Mouse (Mus musculus) liver, postnatal 0 days (tissue): ENCODE measurements around the gene Olfr1373. TPM values are rescaled to one million over a fixed set of nuclear protein-coding genes. Genes with fewer than 3 reads are reported as not detected.
"Not testable (repeated sequence)": the region's sequence is repeated elsewhere in the genome, so short reads cannot be mapped to it uniquely, and the experiment has no call there.

Experiments
- ATAC-seq: fragments of 200-750 bp; cut with Nextera tagmentation; 2 replicates; pipeline ENCODE4 v1.8.0; 2017; ENCODE audit warnings: mild to moderate bottlenecking, moderate library complexity
- DNase-seq: peaks from one replicate; pipeline ENCODE4 v3.0.0-alpha.2; 2016
- H3K27ac ChIP-seq: fragments of 300-500 bp; sonication (generic); 2 replicates; pipeline ENCODE4 v1.5.1; 2014; ENCODE audit warnings: antibody characterized with exemption, moderate library complexity, mild to moderate bottlenecking, low read depth
- H3K27me3 ChIP-seq: fragments of 300-500 bp; sonication (generic); 2 replicates; pipeline ENCODE4 v1.6.1; 2014; ENCODE audit warnings: low read length, control low read depth, mixed read lengths; ENCODE audit not compliant: insufficient read depth
- H3K36me3 ChIP-seq: fragments of 300-500 bp; sonication (generic); replicated peaks from 2 replicates; pipeline ENCODE4 v1.6.1; 2014; ENCODE audit warnings: mild to moderate bottlenecking, control low read depth, low read length, moderate library complexity, mixed read lengths; ENCODE audit not compliant: insufficient read depth
- H3K4me1 ChIP-seq: fragments of 300-500 bp; sonication (generic); 2 replicates; pipeline ENCODE4 v1.6.1; 2014; ENCODE audit warnings: antibody characterized with exemption, mild to moderate bottlenecking, control low read depth; ENCODE audit not compliant: insufficient read depth
- H3K4me2 ChIP-seq: fragments of 300-500 bp; sonication (generic); 2 replicates; pipeline ENCODE4 v1.6.1; 2014; ENCODE audit warnings: low read depth, mild to moderate bottlenecking, low read length, moderate library complexity, mixed read lengths
- H3K4me3 ChIP-seq: fragments of 300-500 bp; sonication (generic); 2 replicates; pipeline ENCODE4 v1.5.1; 2014; ENCODE audit warnings: low read depth, low read length
- H3K9ac ChIP-seq: fragments of 300-500 bp; sonication (generic); replicated peaks from 2 replicates; pipeline ENCODE4 v1.6.1; 2014; ENCODE audit warnings: mild to moderate bottlenecking, moderate library complexity
- H3K9me3 ChIP-seq: fragments of 300-500 bp; sonication (generic); 2 replicates; pipeline ENCODE4 v1.6.1; 2016; ENCODE audit warnings: mild to moderate bottlenecking, control low read depth, low read length, mixed read lengths
- CTCF ChIP-seq: sonication (generic); IDR thresholded peaks from 2 replicates; pipeline ENCODE4 v1.5.1; 2016; ENCODE audit warnings: antibody characterized with exemption, low read depth
- EP300 ChIP-seq: IDR thresholded peaks from 2 replicates; pipeline ENCODE4 v1.6.1; 2016; ENCODE audit warnings: antibody characterized with exemption, low read depth, mild to moderate bottlenecking
- WGBS: fragments of 180-500 bp; shearing (Covaris S2); extraction: QIAGEN DNeasy Blood & Tissue Kit; methylation state at CpG from one replicate; pipeline ENCODE4 v1.1.7; 2014; ENCODE audit not compliant: insufficient replicate concordance; 5-methylcytosine and 5-hydroxymethylcytosine counted together
- polyA plus RNA-seq: library from polyadenylated mRNA; unstranded; fragments of >200 nt; fragmentation: Nextera tagmentation; extraction: Ambion mirVana; gene quantifications from 2 replicates; pipeline ENCODE4 v1.2.1, GENCODE M21; 2015

Gene Olfr1373
- polyA plus RNA-seq, 1 experiment from 2014 or later = not detected

DNA sequence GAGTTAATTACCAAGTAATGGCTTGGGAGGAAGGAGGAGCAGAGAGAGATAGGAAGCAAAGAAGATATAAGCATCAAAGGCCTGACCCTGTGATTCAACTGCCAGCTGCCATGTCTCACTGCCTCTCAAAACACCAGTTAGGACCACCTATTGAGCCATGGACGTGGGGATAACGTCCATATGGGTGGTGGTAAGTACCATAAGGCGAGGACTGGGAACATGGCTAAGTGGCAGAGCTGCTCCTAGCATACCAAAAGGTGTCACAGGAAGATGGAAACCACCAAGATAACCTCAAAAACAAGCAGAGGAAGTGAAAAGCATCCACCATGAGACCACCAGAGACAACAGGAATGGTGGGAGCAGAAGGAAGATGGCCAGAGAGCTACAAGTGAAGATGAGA is 18.2 kb downstream of the Olfr1373 start:
- Histone ChIP-seq H3K4me3 (no peak overlapping the region), H3K9me3 (no peaks in the 10 kb centered on the region), H3K27me3 (no peaks in the 10 kb centered on the region), H3K27ac (no peak overlapping the region), H3K4me1 (no peaks in the 10 kb centered on the region), H3K4me2 (no peak overlapping the region), H3K9ac (no peak overlapping the region), H3K36me3 (peaks cover 31% of the 10 kb centered on the region)
- 80% methylated on average over 3 of the region's 3 CpGs for WGBS
- DNase-seq = no peak
- ATAC-seq = no peak
- TF ChIP-seq EP300 (no peak), CTCF (no peak)

GRCm38 (mm10) chr11:52124468-52124867 is 20.9 kb downstream of the Olfr1373 start:
- Histone ChIP-seq H3K4me1 (no peaks in the 10 kb centered on the region), H3K9ac (no peak overlapping the region), H3K4me3 (no peak overlapping the region), H3K27me3 (no peaks in the 10 kb centered on the region), H3K27ac (no peak overlapping the region), H3K4me2 (no peak overlapping the region), H3K36me3 (peaks cover 56% of the 10 kb centered on the region), H3K9me3 (no peaks in the 10 kb centered on the region)
- ATAC-seq = no peak
- DNase-seq = no peak
- no peak for TF ChIP-seq EP300
- TF ChIP-seq CTCF = no peak
- WGBS = 79% methylated on average over 4 of the region's 4 CpGs

GRCm38 (mm10) chr11:52122045-52122444 is 23.3 kb downstream of the Olfr1373 start:
- Histone ChIP-seq H3K9me3 (no peaks in the 10 kb centered on the region), H3K4me3 (no peak overlapping the region), H3K4me2 (no peak overlapping the region), H3K4me1 (no peaks in the 10 kb centered on the region), H3K36me3 (peaks cover 79% of the 10 kb centered on the region), H3K27ac (no peak overlapping the region), H3K9ac (no peak overlapping the region), H3K27me3 (no peaks in the 10 kb centered on the region)
- no peak for DNase-seq
- no peak for ATAC-seq
- no peak for TF ChIP-seq EP300
- no peak for TF ChIP-seq CTCF
- 79% methylated on average over 6 of the region's 6 CpGs for WGBS

- not testable (repeated sequence) for H3K9ac ChIP-seq, H3K4me1 ChIP-seq, H3K27me3 ChIP-seq, ATAC-seq, H3K9me3 ChIP-seq, DNase-seq, H3K4me3 ChIP-seq, H3K27ac ChIP-seq, H3K4me2 ChIP-seq
- TF ChIP-seq CTCF = peak; percentile 43
- H3K36me3 ChIP-seq = peaks cover 90% of the 10 kb centered on the region
Observed at GRCm38 (mm10) chr11:52120415-52120814, 24.9 kb downstream of the Olfr1373 start.

GRCm38 (mm10) chr11:52117156-52117555 is 28.2 kb downstream of the Olfr1373 start:
- Histone ChIP-seq H3K4me1 (no peaks in the 10 kb centered on the region), H3K36me3 (peaks cover 80% of the 10 kb centered on the region), H3K9ac (no peak overlapping the region), H3K4me3 (no peak overlapping the region), H3K27ac (no peak overlapping the region), H3K9me3 (no peaks in the 10 kb centered on the region), H3K4me2 (no peak overlapping the region), H3K27me3 (no peaks in the 10 kb centered on the region)
- WGBS = 89% methylated on average over 7 of the region's 7 CpGs
- ATAC-seq = no peak
- no peak for DNase-seq
- TF ChIP-seq CTCF (no peak), EP300 (no peak)

DNA sequence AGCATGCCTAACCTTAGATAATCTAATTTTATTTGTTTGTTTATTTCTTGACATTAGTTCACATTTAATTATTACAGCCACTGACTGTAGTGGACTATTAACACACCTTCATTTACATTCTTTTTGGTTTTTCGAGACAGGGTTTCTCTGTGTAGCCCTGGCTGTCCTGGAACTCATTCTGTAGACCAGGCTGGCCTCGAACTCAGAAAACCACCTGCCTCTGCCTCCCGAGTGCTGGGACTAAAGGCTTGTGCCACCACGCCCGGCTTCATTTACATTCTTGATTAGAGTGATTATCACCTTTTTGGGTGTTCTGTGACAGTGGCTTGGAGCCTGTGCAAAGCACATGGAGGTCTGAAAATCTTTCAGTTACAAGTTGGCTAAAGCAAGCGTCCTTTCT is 29.2 kb downstream of the Olfr1373 start:
- H3K27me3 ChIP-seq, ATAC-seq, H3K9ac ChIP-seq, H3K9me3 ChIP-seq, DNase-seq, H3K4me2 ChIP-seq, H3K27ac ChIP-seq, H3K4me1 ChIP-seq, H3K4me3 ChIP-seq: not testable (repeated sequence)
- WGBS = 79% methylated on average over 6 of the region's 6 CpGs
- peaks cover 70% of the 10 kb centered on the region for H3K36me3 ChIP-seq

DNA sequence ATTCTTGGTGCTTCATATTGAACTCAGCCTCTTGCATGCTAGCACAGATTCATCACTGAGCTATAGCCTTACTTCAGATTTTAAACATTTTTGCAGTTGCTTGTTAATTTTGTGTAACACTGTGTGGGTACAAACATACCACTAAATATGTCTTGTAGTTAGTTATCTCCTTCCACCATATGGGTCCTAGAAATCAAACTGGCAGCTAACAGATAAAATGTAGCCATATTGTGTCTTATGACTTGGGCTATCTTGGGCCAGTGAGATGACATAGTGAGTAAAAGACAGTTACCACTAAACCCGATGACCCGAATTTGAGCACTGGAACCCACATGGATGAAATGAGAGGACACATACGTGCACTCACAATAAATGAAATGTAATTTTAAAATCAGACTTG is 29.8 kb downstream of the Olfr1373 start:
- Histone ChIP-seq H3K27ac (no peak overlapping the region), H3K36me3 (peaks cover 65% of the 10 kb centered on the region), H3K27me3 (no peaks in the 10 kb centered on the region), H3K4me3 (no peak overlapping the region), H3K4me2 (no peak overlapping the region), H3K9ac (no peak overlapping the region), H3K4me1 (no peaks in the 10 kb centered on the region), H3K9me3 (no peaks in the 10 kb centered on the region)
- ATAC-seq (peak; percentile 80), DNase-seq (no peak)
- 54% methylated on average over 3 of the region's 3 CpGs for WGBS
- TF ChIP-seq CTCF (no peak), EP300 (peak; percentile 92)
